Mouse (Mus musculus) lung, embryonic 16.5 days (tissue): ENCODE measurements around the gene Kmt5c. TPM values are rescaled to one million over a fixed set of nuclear protein-coding genes. Genes with fewer than 3 reads are reported as not detected.
A peak's percentile ranks its signal among the peaks of the same experiment; 100 is the strongest.

Source experiments
- ATAC-seq: fragments of 200-750 bp; cut with Nextera tagmentation; 2 replicates; pipeline ENCODE4 v1.8.0; 2017; ENCODE audit warnings: low read depth, mild to moderate bottlenecking, moderate library complexity
- H3K27ac ChIP-seq: fragments of 300-500 bp; sonication (generic); 2 replicates; pipeline ENCODE4 v1.5.1; 2014; ENCODE audit warnings: mild to moderate bottlenecking, control low read depth, low read length
- H3K27me3 ChIP-seq: fragments of 300-500 bp; sonication (generic); 2 replicates; pipeline ENCODE4 v1.6.1; 2014; ENCODE audit warnings: low read depth, low read length, mixed read lengths; ENCODE audit not compliant: control insufficient read depth, insufficient read depth
- H3K36me3 ChIP-seq: fragments of 300-500 bp; sonication (generic); 2 replicates; pipeline ENCODE4 v1.6.1; 2014; ENCODE audit warnings: low read length; ENCODE audit not compliant: control insufficient read depth, insufficient read depth
- H3K4me1 ChIP-seq: fragments of 300-500 bp; sonication (generic); replicated peaks from 2 replicates; pipeline ENCODE4 v1.6.1; 2014; ENCODE audit warnings: low read length, mixed read lengths; ENCODE audit not compliant: control insufficient read depth, insufficient read depth
- H3K4me2 ChIP-seq: fragments of 300-500 bp; sonication (generic); 2 replicates; pipeline ENCODE4 v1.6.1; 2014; ENCODE audit warnings: low read depth, low read length, control low read depth
- H3K4me3 ChIP-seq: fragments of 300-500 bp; sonication (generic); 2 replicates; pipeline ENCODE4 v1.5.1; 2014; ENCODE audit warnings: mild to moderate bottlenecking, low read length, control low read depth
- H3K9ac ChIP-seq: fragments of 300-500 bp; sonication (generic); 2 replicates; pipeline ENCODE4 v1.6.1; 2014; ENCODE audit warnings: low read length, control low read depth
- H3K9me3 ChIP-seq: fragments of 300-500 bp; sonication (generic); 2 replicates; pipeline ENCODE4 v1.6.1; 2016; ENCODE audit warnings: low read length; ENCODE audit not compliant: control insufficient read depth
- WGBS: fragments of 180-500 bp; shearing (Covaris S2); extraction: QIAGEN DNeasy Blood & Tissue Kit; methylation state at CpG from one replicate; pipeline ENCODE4 v1.1.7; 2014; 5-methylcytosine and 5-hydroxymethylcytosine counted together
- polyA plus RNA-seq: library from polyadenylated mRNA; unstranded; fragments of >200 nt; fragmentation: Nextera tagmentation; extraction: Ambion mirVana; gene quantifications from 2 replicates; pipeline ENCODE4 v1.2.1, GENCODE M21; 2015

Kmt5c gene
- 57.2 and 60.2 TPM in 2 replicates for polyA plus RNA-seq

GRCm38 (mm10) chr7:4739544-4740275, at the start of gene Kmt5c:
Gene Kmt5c, plus strand, starts transcription at chr7:4740115.
- Histone ChIP-seq H3K27ac (peak within 1 kb of the TSS; percentile 75), H3K4me1 (peaks cover 15% of the 10 kb centered on the region), H3K36me3 (no peaks in the 10 kb centered on the region; the same call in 1 of the 2 replicates), H3K9me3 (no peaks in the 10 kb centered on the region), H3K9ac (peak within 1 kb of the TSS; percentile 78), H3K4me2 (peak within 1 kb of the TSS; percentile 76), H3K27me3 (no peaks in the 10 kb centered on the region), H3K4me3 (peak within 1 kb of the TSS; percentile 65)
- WGBS = under 1% methylated on average over 37 of the region's 44 CpGs
- peak; percentile 96 for ATAC-seq

GRCm38 (mm10) chr7:4690387-4690786, 49.5 kb upstream of the Kmt5c start, which contains the start of gene Brsk1:
Gene Brsk1, plus strand, starts transcription at chr7:4690604.
- H3K27me3 ChIP-seq = no peaks in the 10 kb centered on the region; the same call in 1 of the 2 replicates
- H3K4me2 ChIP-seq = peak within 1 kb of the TSS; percentile 97
- H3K27ac ChIP-seq = peak within 1 kb of the TSS; percentile 35
- 0% methylated on average over 12 of the region's 18 CpGs for WGBS
- peak within 1 kb of the TSS; percentile 86 for H3K9ac ChIP-seq
- peak within 1 kb of the TSS; percentile 68 for H3K4me3 ChIP-seq
- ATAC-seq = peak; percentile 77
- no peaks in the 10 kb centered on the region for H3K9me3 ChIP-seq
- H3K36me3 ChIP-seq = no peaks in the 10 kb centered on the region
- H3K4me1 ChIP-seq = peaks cover 7% of the 10 kb centered on the region

DNA sequence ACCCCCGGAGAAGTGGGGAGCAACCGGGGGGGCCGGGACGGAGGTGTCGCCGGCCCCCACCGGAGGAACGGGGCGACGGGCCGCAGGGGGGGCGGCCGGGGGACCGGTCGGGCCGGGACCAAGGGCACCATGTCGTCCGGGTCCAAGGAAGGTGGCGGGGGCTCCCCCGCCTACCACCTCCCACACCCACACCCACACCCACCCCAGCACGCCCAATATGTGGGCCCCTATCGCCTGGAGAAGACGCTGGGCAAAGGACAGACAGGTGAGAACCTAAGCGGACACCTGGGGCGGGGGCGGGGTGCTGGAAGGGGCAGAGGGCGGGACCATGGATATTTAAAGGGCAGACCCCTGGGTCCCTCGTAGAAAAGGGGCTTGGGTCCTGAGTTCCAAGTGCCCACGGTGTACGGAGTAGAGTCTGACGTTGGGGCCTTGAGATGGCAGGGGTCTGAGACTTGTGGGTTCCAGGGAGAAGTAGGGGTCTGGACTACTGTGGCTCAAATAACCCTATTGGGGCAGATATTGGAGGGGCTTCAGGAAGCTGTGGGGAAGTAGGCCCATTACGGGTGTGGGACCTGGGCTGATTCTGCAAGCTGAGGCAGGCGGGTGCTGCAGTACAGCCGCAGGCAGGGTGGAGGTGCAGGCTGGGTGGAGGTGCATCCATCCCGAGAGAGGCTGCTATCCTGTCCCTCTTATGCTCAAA, 48.8 kb upstream of the Kmt5c start:
- Histone ChIP-seq H3K27me3 (no peaks in the 10 kb centered on the region; the same call in 1 of the 2 replicates), H3K27ac (peak overlapping the region; percentile 35), H3K4me3 (peak overlapping the region; percentile 68), H3K36me3 (no peaks in the 10 kb centered on the region), H3K9me3 (no peaks in the 10 kb centered on the region), H3K4me2 (peak overlapping the region; percentile 97), H3K9ac (peak overlapping the region; percentile 86), H3K4me1 (peaks cover 7% of the 10 kb centered on the region)
- ATAC-seq = peak; percentile 55
- WGBS = 5% methylated on average over 33 of the region's 35 CpGs

DNA sequence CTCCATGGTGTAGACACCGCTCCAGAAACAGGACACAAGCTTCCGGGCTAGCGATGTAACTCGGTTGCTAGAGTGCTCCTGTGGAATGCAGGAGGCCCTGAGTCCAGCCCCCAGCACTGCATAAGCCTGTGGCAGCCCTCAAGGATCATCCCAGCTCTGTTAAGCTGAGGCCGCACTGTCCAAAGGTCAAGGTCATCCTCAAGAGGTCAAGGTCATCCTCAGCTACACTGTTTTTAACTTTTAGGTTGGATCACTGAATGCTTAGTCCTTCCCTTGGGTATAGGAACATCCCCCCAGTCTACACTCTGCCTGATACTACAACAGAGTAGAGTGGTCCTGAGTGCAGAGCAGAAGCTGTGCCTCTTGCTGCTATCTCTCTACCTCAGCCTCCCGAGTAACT, 46.9 kb upstream of the Kmt5c start:
- Histone ChIP-seq H3K27ac (no peak overlapping the region), H3K27me3 (no peaks in the 10 kb centered on the region; the same call in 1 of the 2 replicates), H3K4me3 (no peak overlapping the region), H3K9me3 (no peaks in the 10 kb centered on the region), H3K36me3 (no peaks in the 10 kb centered on the region; the same call in 1 of the 2 replicates), H3K4me1 (peaks cover 7% of the 10 kb centered on the region), H3K9ac (no peak overlapping the region), H3K4me2 (no peak overlapping the region)
- ATAC-seq = no peak
- WGBS = 84% methylated on average over 6 of the region's 6 CpGs

DNA sequence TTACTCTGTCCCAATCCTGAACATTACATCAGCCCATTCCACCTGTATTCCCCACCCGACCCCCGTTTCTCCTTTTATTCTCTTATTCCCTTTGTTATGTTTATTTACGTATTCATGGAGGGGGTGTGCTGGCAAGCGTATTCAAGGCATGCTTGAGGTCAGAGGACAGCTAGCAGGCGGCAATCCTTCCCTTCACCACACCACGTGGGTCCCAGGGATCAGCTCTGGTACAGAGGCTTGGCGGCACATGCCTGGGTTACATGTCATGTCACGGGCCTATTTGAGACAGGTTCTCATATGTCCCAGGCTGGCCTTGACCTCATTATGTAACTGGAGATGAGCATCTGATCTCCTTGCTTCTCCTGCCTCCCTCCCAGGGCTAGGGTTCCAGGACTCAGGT, 37.6 kb upstream of the Kmt5c start:
- Histone ChIP-seq H3K4me3 (no peak overlapping the region), H3K9ac (no peak overlapping the region), H3K27me3 (no peaks in the 10 kb centered on the region), H3K9me3 (no peaks in the 10 kb centered on the region), H3K27ac (no peak overlapping the region), H3K4me2 (no peak overlapping the region), H3K36me3 (peaks cover 7% of the 10 kb centered on the region; the same call in 1 of the 2 replicates), H3K4me1 (no peaks in the 10 kb centered on the region)
- no peak for ATAC-seq
- 49% methylated on average over 8 of the region's 8 CpGs for WGBS

DNA sequence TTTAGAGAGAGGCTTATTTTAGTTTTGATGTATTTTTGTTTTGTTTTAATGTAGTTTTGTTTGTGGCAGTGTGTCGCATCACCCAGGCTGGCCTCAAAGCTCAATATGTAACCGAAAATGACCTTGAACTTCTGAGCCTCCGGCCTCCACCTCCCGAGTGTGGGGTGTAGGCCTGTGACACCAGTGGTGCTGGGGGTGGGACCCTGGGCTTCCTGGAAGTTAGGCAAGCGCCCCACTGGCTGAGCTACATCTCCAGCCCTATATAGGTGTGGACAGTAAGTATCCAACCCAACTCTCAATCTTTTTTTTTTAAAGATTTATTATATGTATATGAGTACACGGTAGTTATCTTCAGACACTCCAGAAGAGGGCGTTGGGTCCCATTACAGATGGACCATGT, 36.7 kb upstream of the Kmt5c start:
- Histone ChIP-seq H3K36me3 (peaks cover 10% of the 10 kb centered on the region), H3K4me2 (no peak overlapping the region), H3K4me3 (no peak overlapping the region), H3K9ac (no peak overlapping the region), H3K4me1 (no peaks in the 10 kb centered on the region), H3K9me3 (no peaks in the 10 kb centered on the region), H3K27me3 (no peaks in the 10 kb centered on the region), H3K27ac (no peak overlapping the region)
- WGBS = 90% methylated on average over 7 of the region's 7 CpGs
- ATAC-seq = no peak

DNA sequence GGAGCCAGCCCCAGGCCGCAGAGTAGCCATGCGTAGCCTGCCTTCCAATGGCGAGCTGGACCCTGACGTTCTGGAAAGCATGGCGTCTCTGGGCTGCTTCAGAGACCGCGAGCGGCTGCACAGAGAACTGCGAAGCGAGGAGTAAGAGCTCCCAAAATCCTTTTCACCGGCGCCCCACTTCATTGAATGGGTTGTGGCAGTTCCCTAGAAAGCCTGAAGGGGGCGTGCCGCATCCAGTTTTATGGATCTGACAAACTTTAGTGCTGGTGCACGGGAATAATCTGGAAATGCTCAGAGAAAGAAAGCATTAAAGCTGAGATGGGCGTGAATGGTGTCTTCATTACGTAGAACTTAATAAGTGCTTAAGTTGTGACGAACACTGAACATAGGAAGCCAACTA, 34.8 kb upstream of the Kmt5c start:
- ATAC-seq = no peak
- Histone ChIP-seq H3K27me3 (no peaks in the 10 kb centered on the region), H3K36me3 (peaks cover 15% of the 10 kb centered on the region), H3K4me3 (no peak overlapping the region), H3K9me3 (no peaks in the 10 kb centered on the region), H3K4me1 (no peaks in the 10 kb centered on the region), H3K9ac (no peak overlapping the region), H3K4me2 (no peak overlapping the region), H3K27ac (no peak overlapping the region)
- 52% methylated on average over 18 of the region's 18 CpGs for WGBS

DNA sequence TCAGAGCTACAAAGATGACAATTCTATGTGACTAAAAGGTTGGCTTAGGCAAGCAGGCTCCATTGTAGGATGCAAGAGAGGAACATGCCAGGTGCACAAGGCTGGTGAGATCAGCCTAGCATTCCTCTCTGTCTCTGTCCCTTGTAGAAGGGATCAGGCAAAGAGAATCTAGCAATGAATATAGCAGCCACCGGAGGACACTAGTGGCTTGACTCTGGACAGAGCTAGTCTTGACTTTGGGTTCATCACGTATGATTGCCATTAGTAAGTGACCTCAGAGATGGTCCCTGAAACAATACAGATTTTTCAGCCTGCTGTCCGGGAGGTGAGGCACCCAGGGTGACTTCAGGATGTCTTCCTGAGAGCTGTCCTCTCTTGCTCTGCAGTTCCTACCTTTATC, 27.3 kb upstream of the Kmt5c start:
- Histone ChIP-seq H3K4me1 (no peaks in the 10 kb centered on the region), H3K27ac (no peak overlapping the region), H3K36me3 (peaks cover 11% of the 10 kb centered on the region), H3K27me3 (no peaks in the 10 kb centered on the region), H3K9me3 (no peaks in the 10 kb centered on the region), H3K9ac (no peak overlapping the region), H3K4me3 (no peak overlapping the region), H3K4me2 (no peak overlapping the region)
- WGBS = 79% methylated on average over 3 of the region's 3 CpGs
- ATAC-seq = no peak

DNA sequence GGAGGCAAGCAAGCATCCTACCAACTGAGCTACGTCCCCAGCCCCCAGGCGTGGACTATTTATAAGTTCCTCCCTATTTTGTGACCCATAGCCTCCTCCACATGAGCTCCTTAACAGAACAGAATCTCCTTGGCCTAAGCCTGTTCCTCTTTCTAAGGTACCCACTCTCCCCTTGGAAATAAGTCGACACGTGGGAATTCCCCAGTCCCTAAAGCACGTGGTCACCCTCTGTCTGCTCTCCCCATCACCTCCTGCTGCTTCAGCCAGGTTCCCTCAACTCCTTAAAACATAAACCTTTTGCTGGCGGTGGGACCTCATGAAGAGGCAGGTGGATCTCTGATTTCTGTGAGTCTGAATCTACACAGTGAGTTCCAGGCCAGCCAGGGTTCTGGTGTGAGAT, 23.0 kb upstream of the Kmt5c start:
- Histone ChIP-seq H3K36me3 (no peaks in the 10 kb centered on the region; the same call in 1 of the 2 replicates), H3K9me3 (no peaks in the 10 kb centered on the region), H3K4me2 (no peak overlapping the region), H3K4me1 (no peaks in the 10 kb centered on the region), H3K27ac (no peak overlapping the region), H3K4me3 (no peak overlapping the region), H3K9ac (no peak overlapping the region), H3K27me3 (no peaks in the 10 kb centered on the region)
- 67% methylated on average over 6 of the region's 6 CpGs for WGBS
- no peak for ATAC-seq
